Mouse (Mus musculus): ENCODE results near the gene Ccdc172.

DNA sequence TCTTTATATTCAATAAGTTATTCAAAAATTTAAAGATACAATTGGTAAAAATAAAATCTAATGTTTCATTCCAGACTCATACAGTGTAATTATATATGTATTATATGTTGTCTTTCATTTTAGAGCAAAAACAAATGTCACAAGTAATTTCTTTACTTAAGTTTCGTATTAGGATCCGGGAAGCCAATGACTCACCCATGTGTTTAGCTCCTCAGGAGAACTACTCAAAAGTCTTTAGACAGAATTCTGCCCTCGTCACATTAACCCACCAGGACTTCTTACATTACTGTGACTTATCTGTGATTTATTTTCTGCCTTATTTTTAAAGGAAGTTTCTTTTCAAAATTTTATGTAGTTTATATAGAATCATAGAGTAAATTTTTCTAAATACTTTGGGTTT lies 39.1 kb downstream of the Ccdc172 start:
- no peak for TF ChIP-seq EP300 (IDR thresholded peaks at IDR 0.05; ENCODE audit: insufficient read depth, low read depth, low read length)
- TF ChIP-seq CTCF (IDR thresholded peaks at IDR 0.05), result no peak
- no peak for TF ChIP-seq POLR2A (IDR thresholded peaks at IDR 0.05; ENCODE audit: insufficient read depth, low read depth, low read length)
